Mouse (Mus musculus) heart, postnatal 0 days (tissue): ENCODE results near the gene Nudt3. TPM values are rescaled to one million over a fixed set of nuclear protein-coding genes. Genes with fewer than 3 reads are reported as not detected.

Experiments used
- ATAC-seq: fragments of 200-750 bp; cut with Nextera tagmentation; 2 replicates; pipeline ENCODE4 v1.8.0; 2017; ENCODE audit warnings: low read depth, moderate number of reproducible peaks, moderate library complexity; ENCODE audit not compliant: insufficient read depth
- DNase-seq: peaks from one replicate; pipeline ENCODE4 v3.0.0-alpha.2; 2016; ENCODE audit warnings: low spot score
- H3K27ac ChIP-seq: fragments of 300-500 bp; sonication (generic); 2 replicates; pipeline ENCODE4 v1.5.1; 2014; ENCODE audit warnings: low read depth, mild to moderate bottlenecking
- H3K27me3 ChIP-seq: fragments of 300-500 bp; sonication (generic); 2 replicates; pipeline ENCODE4 v1.6.1; 2014; ENCODE audit warnings: low read length, mixed read lengths; ENCODE audit not compliant: control insufficient read depth, insufficient read depth
- H3K36me3 ChIP-seq: fragments of 300-500 bp; sonication (generic); replicated peaks from 2 replicates; pipeline ENCODE4 v1.6.1; 2014; ENCODE audit warnings: low read length, mixed read lengths; ENCODE audit not compliant: control insufficient read depth, insufficient read depth
- H3K4me1 ChIP-seq: fragments of 300-500 bp; sonication (generic); 2 replicates; pipeline ENCODE4 v1.6.1; 2014; ENCODE audit warnings: antibody characterized with exemption; ENCODE audit not compliant: control insufficient read depth, insufficient read depth
- H3K4me2 ChIP-seq: fragments of 300-500 bp; sonication (generic); 2 replicates; pipeline ENCODE4 v1.6.1; 2014; ENCODE audit warnings: low read depth, mild to moderate bottlenecking, low read length, moderate library complexity
- H3K4me3 ChIP-seq: fragments of 300-500 bp; sonication (generic); 2 replicates; pipeline ENCODE4 v1.5.1; 2014; ENCODE audit warnings: low read depth, low read length
- H3K9ac ChIP-seq: fragments of 300-500 bp; sonication (generic); replicated peaks from 2 replicates; pipeline ENCODE4 v1.6.1; 2014; ENCODE audit warnings: low read depth, low read length, mixed read lengths
- H3K9me3 ChIP-seq: fragments of 300-500 bp; sonication (generic); replicated peaks from 2 replicates; pipeline ENCODE4 v1.6.1; 2016; ENCODE audit warnings: low read length; ENCODE audit not compliant: control insufficient read depth
- CTCF ChIP-seq: IDR thresholded peaks from 2 replicates; pipeline ENCODE4 v1.5.1; 2016; ENCODE audit warnings: antibody characterized with exemption, control low read depth, low read depth
- EP300 ChIP-seq: IDR thresholded peaks from 2 replicates; pipeline ENCODE4 v1.6.1; 2016; ENCODE audit warnings: antibody characterized with exemption, low read depth
- WGBS: fragments of 180-500 bp; shearing (Covaris S2); extraction: QIAGEN DNeasy Blood & Tissue Kit; methylation state at CpG from one replicate; pipeline ENCODE4 v1.1.7; 2014; 5-methylcytosine and 5-hydroxymethylcytosine counted together
- polyA plus RNA-seq: library from polyadenylated mRNA; unstranded; fragments of >200 nt; fragmentation: Nextera tagmentation; extraction: Ambion mirVana; gene quantifications from 2 replicates; pipeline ENCODE4 v1.2.1, GENCODE M21; 2015
- total RNA-seq: library from RNA; depleted of rRNA; stranded (reverse); fragments of >200 nt; gene quantifications from 2 replicates; pipeline ENCODE4 v1.2.3, GENCODE M21; 2014; ENCODE audit warnings: low replicate concordance

Gene Nudt3
- total and polyA plus RNA-seq, 2 experiments from 2014 or later, result 140 to 184 TPM

- H3K27me3 ChIP-seq, result no peaks in the 10 kb centered on the region
- 0% methylated on average over 45 of the region's 80 CpGs for WGBS
- no peak for TF ChIP-seq EP300
- TF ChIP-seq CTCF, result no peak
Measured at GRCm38 (mm10) chr17:27622611-27623359, 510 bp downstream of the Nudt3 start.

DNA sequence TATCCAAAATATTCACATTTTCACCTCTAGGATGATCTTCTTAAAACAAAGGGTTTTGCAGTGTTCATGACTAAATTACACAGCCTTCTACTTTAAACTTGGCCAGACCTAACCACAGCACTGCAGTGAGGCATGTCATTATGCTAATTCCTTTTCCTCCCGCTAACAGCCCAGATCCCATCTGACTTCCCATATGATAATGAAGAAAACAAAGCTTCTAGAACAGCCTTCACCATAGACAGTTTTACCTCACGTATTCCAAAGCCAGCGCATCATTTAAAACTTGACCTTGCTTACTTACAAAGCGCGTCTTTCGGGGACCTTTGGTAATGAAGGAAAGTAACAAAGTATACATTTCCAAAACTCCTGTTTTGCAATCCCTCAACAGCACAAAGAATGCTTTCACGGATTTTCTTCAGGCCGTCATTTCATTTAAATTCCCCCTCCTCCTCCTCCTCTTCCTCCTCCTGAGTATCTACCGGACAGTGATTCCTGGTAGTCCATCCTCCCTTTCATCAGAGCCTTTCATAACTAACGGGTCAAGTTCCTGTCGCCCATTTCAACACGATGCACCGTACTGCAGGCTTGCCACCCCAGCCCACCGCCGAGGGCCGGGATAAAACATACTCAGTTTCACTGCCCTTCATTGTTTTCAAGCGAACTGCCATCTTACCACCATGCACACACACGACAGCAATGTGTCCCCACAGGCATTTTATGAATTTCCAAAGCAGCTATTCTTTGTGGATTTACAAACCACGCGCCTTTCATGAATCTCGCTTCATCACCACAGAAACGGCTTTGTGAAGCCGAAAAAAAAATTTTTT lies 1.4 kb downstream of the Nudt3 start:
- Histone ChIP-seq H3K9me3 (no peaks in the 10 kb centered on the region), H3K4me1 (peaks cover 31% of the 10 kb centered on the region), H3K9ac (peak overlapping the region; percentile 89), H3K4me3 (peak overlapping the region; percentile 94), H3K27me3 (no peaks in the 10 kb centered on the region), H3K27ac (peak overlapping the region; percentile 95), H3K4me2 (peak overlapping the region; percentile 69), H3K36me3 (0 out of 2 replicates have a peak, but pooled peaks cover 4% of the 10 kb centered on the region)
- ATAC-seq (no peak), DNase-seq (peak; percentile 29)
- 2% methylated on average over 23 of the region's 23 CpGs for WGBS
- no peak for TF ChIP-seq CTCF
- TF ChIP-seq EP300, result no peak

More at GRCm38 (mm10) chr17:27622611-27623359, 510 bp downstream of the Nudt3 start:
- H3K9me3 ChIP-seq, result no peaks in the 10 kb centered on the region
- H3K4me3 ChIP-seq, result peak overlapping the region; percentile 94
- peak; percentile 61 for ATAC-seq
- 0 out of 2 replicates have a peak, but pooled peaks cover 2% of the 10 kb centered on the region for H3K36me3 ChIP-seq
- peak overlapping the region; percentile 95 for H3K27ac ChIP-seq
- peak; percentile 63 for DNase-seq
- peak overlapping the region; percentile 69 for H3K4me2 ChIP-seq
- peak overlapping the region; percentile 89 for H3K9ac ChIP-seq
- peaks cover 31% of the 10 kb centered on the region for H3K4me1 ChIP-seq

GRCm38 (mm10) chr17:27621161-27621560 lies 2.1 kb downstream of the Nudt3 start:
- ATAC-seq (no peak), DNase-seq (no peak)
- H3K4me3 ChIP-seq, result peak overlapping the region; percentile 94
- H3K4me1 ChIP-seq, result peaks cover 31% of the 10 kb centered on the region
- peak overlapping the region; percentile 89 for H3K9ac ChIP-seq
- peak overlapping the region; percentile 69 for H3K4me2 ChIP-seq
- 0 out of 2 replicates have a peak, but pooled peaks cover 4% of the 10 kb centered on the region for H3K36me3 ChIP-seq
- WGBS, result 25% methylated on average over 8 of the region's 8 CpGs
- H3K9me3 ChIP-seq, result no peaks in the 10 kb centered on the region
- H3K27me3 ChIP-seq, result no peaks in the 10 kb centered on the region
- TF ChIP-seq EP300 (no peak), CTCF (no peak)
- peak overlapping the region; percentile 95 for H3K27ac ChIP-seq

DNA sequence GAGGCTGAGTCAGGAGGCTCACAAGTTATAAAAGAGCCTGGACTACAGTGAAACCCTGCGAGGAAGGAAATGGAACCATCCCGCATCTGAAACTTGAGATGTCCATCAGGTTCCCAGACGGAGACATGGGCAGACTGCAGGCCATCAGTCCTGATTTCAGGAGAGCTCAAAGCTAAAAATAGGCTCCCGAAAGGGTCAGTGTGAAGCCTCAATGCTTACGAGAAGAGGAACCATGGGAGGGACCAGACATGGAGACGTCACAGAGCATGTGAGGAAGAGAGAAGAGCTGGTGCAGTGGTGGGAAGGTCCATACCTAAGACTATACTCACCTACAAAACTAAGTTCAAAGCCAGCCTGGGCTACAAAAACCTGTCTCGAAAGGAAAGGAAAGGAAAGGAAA lies 7.9 kb downstream of the Nudt3 start:
- no peak overlapping the region for H3K4me2 ChIP-seq
- 32% methylated on average over 7 of the region's 7 CpGs for WGBS
- H3K4me1 ChIP-seq, result peaks cover 44% of the 10 kb centered on the region

DNA sequence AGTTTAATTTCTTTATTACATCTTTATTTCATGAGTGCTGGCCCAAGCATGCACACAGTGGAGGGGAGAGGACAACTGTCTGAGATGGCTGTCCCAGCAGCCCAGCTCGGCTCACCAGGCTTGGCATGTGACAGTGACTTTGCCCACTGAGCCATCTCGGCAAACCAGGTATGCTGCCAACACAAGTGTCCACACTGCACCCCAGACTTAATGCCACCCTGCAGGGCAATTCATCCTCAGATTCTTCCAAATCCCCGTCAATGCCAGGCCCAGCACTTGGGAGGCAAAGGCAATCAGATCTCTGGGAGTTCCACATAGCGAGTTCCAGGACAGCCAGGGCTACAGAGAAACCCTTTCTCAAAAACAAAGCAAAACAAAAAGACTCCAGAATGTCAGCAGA lies 10.3 kb downstream of the Nudt3 start:
- no peak for DNase-seq
- H3K4me3 ChIP-seq, result no peak overlapping the region
- H3K36me3 ChIP-seq, result peaks cover 20% of the 10 kb centered on the region; the same call in 1 of the 2 replicates
- peaks cover 30% of the 10 kb centered on the region for H3K4me1 ChIP-seq
- TF ChIP-seq EP300 (no peak), CTCF (no peak)
- H3K27me3 ChIP-seq, result no peaks in the 10 kb centered on the region
- no peak for ATAC-seq
- H3K27ac ChIP-seq, result no peak overlapping the region
- no peak overlapping the region for H3K4me2 ChIP-seq
- no peak overlapping the region for H3K9ac ChIP-seq
- WGBS, result 54% methylated on average over 4 of the region's 4 CpGs
- H3K9me3 ChIP-seq, result no peaks in the 10 kb centered on the region

More for the DNA sequence above, 7.9 kb downstream of the Nudt3 start:
- H3K9ac ChIP-seq, result no peak overlapping the region
- no peaks in the 10 kb centered on the region for H3K27me3 ChIP-seq
- H3K4me3 ChIP-seq, result no peak overlapping the region
- TF ChIP-seq CTCF (no peak), EP300 (no peak)
- peak overlapping the region; percentile 37 for H3K27ac ChIP-seq
- DNase-seq (peak; percentile 43), ATAC-seq (peak; percentile 47)
- peaks cover 15% of the 10 kb centered on the region; the same call in 1 of the 2 replicates for H3K36me3 ChIP-seq
- no peaks in the 10 kb centered on the region for H3K9me3 ChIP-seq
